Mouse (Mus musculus): Measurements from ENCODE around the gene Ppp1r15b. TPM values are rescaled to one million over a fixed set of nuclear protein-coding genes. Genes with fewer than 3 reads are reported as not detected.
A peak's percentile ranks its signal among the peaks of the same experiment; 100 is the strongest.

Gene Ppp1r15b
- total RNA-seq, 1 experiment, result 97.0 TPM

- in situ Hi-C loops (cut with MboI; ENCODE audit: low sequenced_read_pairs in 2 of 2, unreplicated experiment in 2 of 2), result no loop called here
- DNase-seq (ENCODE audit: low read depth, low spot score), result no peak
- Histone ChIP-seq H3K36me3 (ENCODE audit: control insufficient read depth, insufficient read depth, low read length, poor library complexity, severe bottlenecking) (no peaks in the 10 kb centered on the region), H3K27ac (ENCODE audit: insufficient read depth, low read depth, low read length, poor library complexity, severe bottlenecking) (no peak overlapping the region), H3K9me3 (ENCODE audit: control insufficient read depth, insufficient read depth, low read depth, low read length) (no peaks in the 10 kb centered on the region), H3K4me1 (ENCODE audit: control insufficient read depth in 2 of 2, insufficient read depth in 2 of 2, low read length in 2 of 2, poor library complexity in 1 of 2) (peaks cover 0 to 3% of the 10 kb centered on the region in 2 experiments; a peak in 3 of 4 replicates), H3K9ac (ENCODE audit: insufficient read depth, low read depth, low read length, poor library complexity, severe bottlenecking) (no peak overlapping the region), H3K4me3 (ENCODE audit: insufficient read depth in 1 of 2, low read depth in 1 of 2, low read length in 2 of 2, poor library complexity in 1 of 2, severe bottlenecking in 1 of 2) (no peak overlapping the region)
- TF ChIP-seq HCFC1 (IDR thresholded peaks at IDR 0.05; ENCODE audit: borderline replicate concordance, insufficient read depth, low read length) (no peak), MAFK (IDR thresholded peaks at IDR 0.05; ENCODE audit: insufficient read depth, low read depth, low read length) (no peak), CHD2 (IDR thresholded peaks at IDR 0.05; ENCODE audit: low read depth, low read length) (no peak), ZC3H11A (IDR thresholded peaks at IDR 0.05; ENCODE audit: borderline replicate concordance, low read depth, low read length) (no peak), ZNF384 (IDR thresholded peaks at IDR 0.05; ENCODE audit: low read depth, low read length) (no peak)
Observed at GRCm38 (mm10) chr1:133116108-133116507, 14.8 kb upstream of the Ppp1r15b start.

GRCm38 (mm10) chr1:133118127-133118526 lies 12.8 kb upstream of the Ppp1r15b start:
- H3K36me3 ChIP-seq (ENCODE audit: control insufficient read depth, insufficient read depth, low read length, poor library complexity, severe bottlenecking), result no peaks in the 10 kb centered on the region
- TF ChIP-seq MAFK (IDR thresholded peaks at IDR 0.05; ENCODE audit: insufficient read depth, low read depth, low read length), result no peak
- no peak for TF ChIP-seq CHD2 (IDR thresholded peaks at IDR 0.05; ENCODE audit: low read depth, low read length)
- TF ChIP-seq HCFC1 (IDR thresholded peaks at IDR 0.05; ENCODE audit: borderline replicate concordance, insufficient read depth, low read length), result no peak
- 0 out of 2 replicates have a peak, but pooled peaks have one; percentile 25 for TF ChIP-seq ZNF384 (IDR thresholded peaks at IDR 0.05; ENCODE audit: low read depth, low read length)
- no peak for TF ChIP-seq ZC3H11A (IDR thresholded peaks at IDR 0.05; ENCODE audit: borderline replicate concordance, low read depth, low read length)
- no peak overlapping the region for H3K27ac ChIP-seq (ENCODE audit: insufficient read depth, low read depth, low read length, poor library complexity, severe bottlenecking)
- no peak overlapping the region; the same call in 1 of the 2 replicates for H3K9ac ChIP-seq (ENCODE audit: insufficient read depth, low read depth, low read length, poor library complexity, severe bottlenecking)
- H3K4me3 ChIP-seq (ENCODE audit: insufficient read depth in 1 of 2, low read depth in 1 of 2, low read length in 2 of 2, poor library complexity in 1 of 2, severe bottlenecking in 1 of 2), result no peak overlapping the region
- H3K4me1 ChIP-seq (ENCODE audit: control insufficient read depth in 2 of 2, insufficient read depth in 2 of 2, low read length in 2 of 2, poor library complexity in 1 of 2), result peaks cover 0 to 3% of the 10 kb centered on the region in 2 experiments; a peak in 3 of 4 replicates
- in situ Hi-C loops (cut with MboI; ENCODE audit: low sequenced_read_pairs in 2 of 2, unreplicated experiment in 2 of 2), result no loop called here
- H3K9me3 ChIP-seq (ENCODE audit: control insufficient read depth, insufficient read depth, low read depth, low read length), result no peaks in the 10 kb centered on the region
- DNase-seq (ENCODE audit: low read depth, low spot score), result peak; percentile 71

GRCm38 (mm10) chr1:133118844-133119243 lies 12.1 kb upstream of the Ppp1r15b start:
- no peaks in the 10 kb centered on the region for H3K36me3 ChIP-seq (ENCODE audit: control insufficient read depth, insufficient read depth, low read length, poor library complexity, severe bottlenecking)
- H3K27ac ChIP-seq (ENCODE audit: insufficient read depth, low read depth, low read length, poor library complexity, severe bottlenecking), result no peak overlapping the region
- in situ Hi-C loops (cut with MboI; ENCODE audit: low sequenced_read_pairs in 2 of 2, unreplicated experiment in 2 of 2), result no loop called here
- TF ChIP-seq ZC3H11A (IDR thresholded peaks at IDR 0.05; ENCODE audit: borderline replicate concordance, low read depth, low read length) (no peak), HCFC1 (IDR thresholded peaks at IDR 0.05; ENCODE audit: borderline replicate concordance, insufficient read depth, low read length) (no peak), ZNF384 (IDR thresholded peaks at IDR 0.05; ENCODE audit: low read depth, low read length) (no peak), MAFK (IDR thresholded peaks at IDR 0.05; ENCODE audit: insufficient read depth, low read depth, low read length) (no peak), CHD2 (IDR thresholded peaks at IDR 0.05; ENCODE audit: low read depth, low read length) (no peak)
- H3K4me1 ChIP-seq (ENCODE audit: control insufficient read depth in 2 of 2, insufficient read depth in 2 of 2, low read length in 2 of 2, poor library complexity in 1 of 2), result peaks cover 0 to 3% of the 10 kb centered on the region in 2 experiments; a peak in 3 of 4 replicates
- H3K9me3 ChIP-seq (ENCODE audit: control insufficient read depth, insufficient read depth, low read depth, low read length), result no peaks in the 10 kb centered on the region
- DNase-seq (ENCODE audit: low read depth, low spot score), result no peak
- H3K4me3 ChIP-seq (ENCODE audit: insufficient read depth in 1 of 2, low read depth in 1 of 2, low read length in 2 of 2, poor library complexity in 1 of 2, severe bottlenecking in 1 of 2), result no peak overlapping the region
- no peak overlapping the region for H3K9ac ChIP-seq (ENCODE audit: insufficient read depth, low read depth, low read length, poor library complexity, severe bottlenecking)

- in situ Hi-C loops (cut with MboI; ENCODE audit: low sequenced_read_pairs in 2 of 2, unreplicated experiment in 2 of 2), result no loop called here
- Histone ChIP-seq H3K27ac (ENCODE audit: insufficient read depth, low read depth, low read length, poor library complexity, severe bottlenecking) (no peak overlapping the region), H3K9me3 (ENCODE audit: control insufficient read depth, insufficient read depth, low read depth, low read length) (no peaks in the 10 kb centered on the region), H3K36me3 (ENCODE audit: control insufficient read depth, insufficient read depth, low read length, poor library complexity, severe bottlenecking) (no peaks in the 10 kb centered on the region), H3K4me1 (ENCODE audit: control insufficient read depth in 2 of 2, insufficient read depth in 2 of 2, low read length in 2 of 2, poor library complexity in 1 of 2) (peaks cover 0 to 5% of the 10 kb centered on the region in 2 experiments; a peak in 3 of 4 replicates), H3K9ac (ENCODE audit: insufficient read depth, low read depth, low read length, poor library complexity, severe bottlenecking) (no peak overlapping the region), H3K4me3 (ENCODE audit: insufficient read depth in 1 of 2, low read depth in 1 of 2, low read length in 2 of 2, poor library complexity in 1 of 2, severe bottlenecking in 1 of 2) (no peak overlapping the region)
- no peak for DNase-seq (ENCODE audit: low read depth, low spot score)
- TF ChIP-seq ZC3H11A (IDR thresholded peaks at IDR 0.05; ENCODE audit: borderline replicate concordance, low read depth, low read length), result no peak
- no peak for TF ChIP-seq CHD2 (IDR thresholded peaks at IDR 0.05; ENCODE audit: low read depth, low read length)
- no peak for TF ChIP-seq MAFK (IDR thresholded peaks at IDR 0.05; ENCODE audit: insufficient read depth, low read depth, low read length)
- no peak for TF ChIP-seq HCFC1 (IDR thresholded peaks at IDR 0.05; ENCODE audit: borderline replicate concordance, insufficient read depth, low read length)
- TF ChIP-seq ZNF384 (IDR thresholded peaks at IDR 0.05; ENCODE audit: low read depth, low read length), result no peak
Observed at GRCm38 (mm10) chr1:133119931-133120712, 10.8 kb upstream of the Ppp1r15b start.
